Mouse (Mus musculus) lung, embryonic 16.5 days (tissue): ENCODE data around the gene Urad. TPM values are rescaled to one million over a fixed set of nuclear protein-coding genes. Genes with fewer than 3 reads are reported as not detected.
A peak's percentile ranks its signal among the peaks of the same experiment; 100 is the strongest.

Source experiments
- ATAC-seq: fragments of 200-750 bp; cut with Nextera tagmentation; 2 replicates; pipeline ENCODE4 v1.8.0; 2017; ENCODE audit warnings: low read depth, mild to moderate bottlenecking, moderate library complexity
- H3K27ac ChIP-seq: fragments of 300-500 bp; sonication (generic); 2 replicates; pipeline ENCODE4 v1.5.1; 2014; ENCODE audit warnings: mild to moderate bottlenecking, control low read depth, low read length
- H3K27me3 ChIP-seq: fragments of 300-500 bp; sonication (generic); 2 replicates; pipeline ENCODE4 v1.6.1; 2014; ENCODE audit warnings: low read depth, low read length, mixed read lengths; ENCODE audit not compliant: control insufficient read depth, insufficient read depth
- H3K36me3 ChIP-seq: fragments of 300-500 bp; sonication (generic); 2 replicates; pipeline ENCODE4 v1.6.1; 2014; ENCODE audit warnings: low read length; ENCODE audit not compliant: control insufficient read depth, insufficient read depth
- H3K4me1 ChIP-seq: fragments of 300-500 bp; sonication (generic); replicated peaks from 2 replicates; pipeline ENCODE4 v1.6.1; 2014; ENCODE audit warnings: low read length, mixed read lengths; ENCODE audit not compliant: control insufficient read depth, insufficient read depth
- H3K4me2 ChIP-seq: fragments of 300-500 bp; sonication (generic); 2 replicates; pipeline ENCODE4 v1.6.1; 2014; ENCODE audit warnings: low read depth, low read length, control low read depth
- H3K4me3 ChIP-seq: fragments of 300-500 bp; sonication (generic); 2 replicates; pipeline ENCODE4 v1.5.1; 2014; ENCODE audit warnings: mild to moderate bottlenecking, low read length, control low read depth
- H3K9ac ChIP-seq: fragments of 300-500 bp; sonication (generic); 2 replicates; pipeline ENCODE4 v1.6.1; 2014; ENCODE audit warnings: low read length, control low read depth
- H3K9me3 ChIP-seq: fragments of 300-500 bp; sonication (generic); 2 replicates; pipeline ENCODE4 v1.6.1; 2016; ENCODE audit warnings: low read length; ENCODE audit not compliant: control insufficient read depth
- WGBS: fragments of 180-500 bp; shearing (Covaris S2); extraction: QIAGEN DNeasy Blood & Tissue Kit; methylation state at CpG from one replicate; pipeline ENCODE4 v1.1.7; 2014; 5-methylcytosine and 5-hydroxymethylcytosine counted together
- polyA plus RNA-seq: library from polyadenylated mRNA; unstranded; fragments of >200 nt; fragmentation: Nextera tagmentation; extraction: Ambion mirVana; gene quantifications from 2 replicates; pipeline ENCODE4 v1.2.1, GENCODE M21; 2015

Gene Urad
- polyA plus RNA-seq, 1 experiment from 2014 or later, result not detected

GRCm38 (mm10) chr5:147305166-147305565 is 17.1 kb downstream of the Urad start:
- Histone ChIP-seq H3K9ac (no peak overlapping the region), H3K27ac (no peak overlapping the region), H3K4me1 (peaks cover 5% of the 10 kb centered on the region), H3K4me2 (no peak overlapping the region), H3K27me3 (peaks cover 98% of the 10 kb centered on the region), H3K36me3 (no peaks in the 10 kb centered on the region), H3K4me3 (no peak overlapping the region), H3K9me3 (no peaks in the 10 kb centered on the region)
- ATAC-seq, result no peak
- WGBS, result 2% methylated on average over 16 of the region's 16 CpGs

GRCm38 (mm10) chr5:147304276-147305155 is 17.7 kb downstream of the Urad start:
- Histone ChIP-seq H3K4me1 (peaks cover 10% of the 10 kb centered on the region), H3K27ac (no peak overlapping the region), H3K36me3 (no peaks in the 10 kb centered on the region), H3K9ac (no peak overlapping the region), H3K4me2 (no peak overlapping the region), H3K4me3 (no peak overlapping the region), H3K9me3 (no peaks in the 10 kb centered on the region), H3K27me3 (peaks cover 99% of the 10 kb centered on the region)
- no peak for ATAC-seq
- WGBS, result under 1% methylated on average over 53 of the region's 54 CpGs

- Histone ChIP-seq H3K27ac (no peak overlapping the region), H3K9ac (no peak overlapping the region), H3K4me2 (no peak overlapping the region), H3K4me3 (no peak overlapping the region), H3K36me3 (no peaks in the 10 kb centered on the region), H3K9me3 (no peaks in the 10 kb centered on the region), H3K27me3 (peaks cover 99% of the 10 kb centered on the region), H3K4me1 (peaks cover 11% of the 10 kb centered on the region)
- ATAC-seq, result no peak
- 4% methylated on average over 13 of the region's 13 CpGs for WGBS
Observed at GRCm38 (mm10) chr5:147302746-147303400, 19.4 kb downstream of the Urad start.

GRCm38 (mm10) chr5:147302141-147302540 is 20.1 kb downstream of the Urad start:
- ATAC-seq, result no peak

GRCm38 (mm10) chr5:147301781-147302070 is 20.5 kb downstream of the Urad start:
- H3K36me3 ChIP-seq, result no peaks in the 10 kb centered on the region
- peaks cover 96% of the 10 kb centered on the region for H3K27me3 ChIP-seq
- under 1% methylated on average over 10 of the region's 10 CpGs for WGBS
- no peaks in the 10 kb centered on the region for H3K9me3 ChIP-seq
- H3K27ac ChIP-seq, result no peak overlapping the region
- no peak overlapping the region for H3K4me3 ChIP-seq
- no peak for ATAC-seq
- H3K9ac ChIP-seq, result no peak overlapping the region
- peaks cover 9% of the 10 kb centered on the region for H3K4me1 ChIP-seq
- H3K4me2 ChIP-seq, result no peak overlapping the region

More at GRCm38 (mm10) chr5:147302141-147302540, 20.1 kb downstream of the Urad start:
- Histone ChIP-seq H3K4me2 (no peak overlapping the region), H3K4me3 (no peak overlapping the region), H3K4me1 (peaks cover 11% of the 10 kb centered on the region), H3K36me3 (no peaks in the 10 kb centered on the region), H3K27ac (no peak overlapping the region), H3K27me3 (peaks cover 99% of the 10 kb centered on the region), H3K9me3 (no peaks in the 10 kb centered on the region), H3K9ac (no peak overlapping the region)
- WGBS, result 5% methylated on average over 8 of the region's 8 CpGs

- no peak overlapping the region for H3K4me3 ChIP-seq
- H3K9ac ChIP-seq, result no peak overlapping the region
- no peaks in the 10 kb centered on the region for H3K36me3 ChIP-seq
- peaks cover 7% of the 10 kb centered on the region for H3K4me1 ChIP-seq
- H3K9me3 ChIP-seq, result no peaks in the 10 kb centered on the region
- ATAC-seq, result no peak
- H3K4me2 ChIP-seq, result no peak overlapping the region
- H3K27me3 ChIP-seq, result peaks cover 92% of the 10 kb centered on the region
- 3% methylated on average over 21 of the region's 21 CpGs for WGBS
- no peak overlapping the region for H3K27ac ChIP-seq
Observed at GRCm38 (mm10) chr5:147300917-147301780, 21.1 kb downstream of the Urad start.

GRCm38 (mm10) chr5:147300001-147300363 is 22.3 kb downstream of the Urad start:
- 3% methylated on average over 4 of the region's 4 CpGs for WGBS
- no peak overlapping the region for H3K9ac ChIP-seq
- peak; percentile 21 for ATAC-seq

GRCm38 (mm10) chr5:147299255-147300000 is 22.8 kb downstream of the Urad start:
- peak; percentile 86 for ATAC-seq
- Histone ChIP-seq H3K9me3 (no peaks in the 10 kb centered on the region), H3K36me3 (no peaks in the 10 kb centered on the region), H3K9ac (no peak overlapping the region), H3K4me2 (peak overlapping the region; percentile 59), H3K4me3 (peak overlapping the region; percentile 27), H3K27me3 (peaks cover 86% of the 10 kb centered on the region), H3K27ac (no peak overlapping the region), H3K4me1 (peaks cover 7% of the 10 kb centered on the region; the same call in 1 of the 2 replicates)
- WGBS, result under 1% methylated on average over 41 of the region's 41 CpGs

More at GRCm38 (mm10) chr5:147300001-147300363, 22.3 kb downstream of the Urad start:
- Histone ChIP-seq H3K4me3 (peak overlapping the region; percentile 27), H3K4me2 (peak overlapping the region; percentile 59), H3K9me3 (no peaks in the 10 kb centered on the region), H3K36me3 (no peaks in the 10 kb centered on the region), H3K4me1 (peaks cover 7% of the 10 kb centered on the region; the same call in 1 of the 2 replicates), H3K27ac (no peak overlapping the region), H3K27me3 (peaks cover 87% of the 10 kb centered on the region)
